Mouse (Mus musculus) myocyte (in vitro differentiated cells): ENCODE measurements around the gene Gm20379.

Source experiments
- POLR2A ChIP-seq: IDR thresholded peaks from one replicate; pipeline ENCODE4 v1.6.1; 2011; ENCODE audit warnings: low read depth, mild to moderate bottlenecking, control low read depth, moderate library complexity; ENCODE audit not compliant: insufficient read length
- TCF12 ChIP-seq: IDR thresholded peaks from one replicate; pipeline ENCODE4 v1.6.1; 2011; ENCODE audit warnings: mild to moderate bottlenecking, control low read depth; ENCODE audit not compliant: poor library complexity, insufficient read depth, severe bottlenecking

DNA sequence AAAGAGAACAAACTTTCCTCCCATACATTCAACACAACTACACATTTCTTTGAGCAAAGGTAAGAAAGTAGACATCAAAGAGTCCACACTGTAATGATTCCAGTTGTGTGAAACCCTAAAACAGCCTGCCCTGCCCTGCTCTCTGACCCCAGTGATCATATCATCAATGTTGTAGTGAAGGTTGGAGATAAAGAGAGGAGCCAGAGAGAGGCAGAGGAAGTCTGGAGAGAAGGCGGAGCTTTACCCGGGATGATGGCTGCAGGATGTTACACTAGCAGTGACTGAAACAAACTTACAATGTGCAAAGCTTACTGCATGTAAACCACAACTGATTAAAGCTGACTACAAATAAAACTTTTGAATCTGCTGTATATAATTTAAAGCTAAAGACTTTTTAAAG lies 22.2 kb downstream of the Gm20379 start:
- TF ChIP-seq POLR2A: no peak
- TF ChIP-seq TCF12: no peak
